ENCODE assay signal across 22 mouse cellular contexts in genomic region chr1:164079091-164079490, GRCm38 (mm10). TPM values are rescaled to one million over a fixed set of nuclear protein-coding genes. Genes with fewer than 3 reads are reported as not detected.
"Had no signal": no experiment of that assay in that cellular context is flagged by ENCODE, and none has a peak within 500 bp of the region (broad histone marks: within the 10 kb centered on the region; RNA-seq: fewer than 3 reads in every experiment).

No protein-coding gene starts in this region.

- H3K27ac ChIP-seq: kidney, postnatal 0 days; limb, embryonic 15.5 days; liver, embryonic 13.5 days; lung, embryonic 15.5 days; macrophage; midbrain, embryonic 13.5 days; neural tube, embryonic 15.5 days had no signal

- H3K9ac ChIP-seq: limb, embryonic 15.5 days; liver, embryonic 13.5 days; liver, postnatal 0 days; lung, embryonic 15.5 days; midbrain, embryonic 13.5 days; neural tube, embryonic 15.5 days had no signal

- DNase-seq: kidney, adult 8-10 months; kidney, postnatal 36 days; layer of hippocampus, adult 9-11 months; layer of hippocampus, postnatal 36 days; liver, embryonic 13.5 days; liver, postnatal 0 days; right cerebral cortex, adult 18-20 months; right cerebral cortex, postnatal 25 days had no signal

- H3K27me3 ChIP-seq: limb, embryonic 15.5 days; liver, embryonic 13.5 days; lung, embryonic 15.5 days; midbrain, embryonic 13.5 days; neural tube, embryonic 15.5 days had no signal

- H3K4me3 ChIP-seq: limb, embryonic 15.5 days; liver, embryonic 13.5 days; lung, embryonic 15.5 days; midbrain, embryonic 13.5 days; neural tube, embryonic 15.5 days had no signal

- H3K9me3 ChIP-seq: limb, embryonic 15.5 days; liver, embryonic 13.5 days; lung, embryonic 15.5 days; midbrain, embryonic 13.5 days; neural tube, embryonic 15.5 days had no signal

- H3K4me1 ChIP-seq: limb, embryonic 15.5 days; liver, embryonic 13.5 days; lung, embryonic 15.5 days; midbrain, embryonic 13.5 days; neural tube, embryonic 15.5 days had no signal

- H3K36me3 ChIP-seq: limb, embryonic 15.5 days; liver, embryonic 13.5 days; lung, embryonic 15.5 days; midbrain, embryonic 13.5 days; neural tube, embryonic 15.5 days had no signal

RNA-seq across cellular contexts. Expression of gene Sell, which starts 17.3 kb away (rescaled TPM):
- total RNA-seq: layer of hippocampus, adult 18-20 months; layer of hippocampus, postnatal 36 days; midbrain, postnatal 0 days had no signal
- polyA plus RNA-seq: limb, embryonic 11.5 days; midbrain, embryonic 13.5 days; midbrain, postnatal 0 days; neural tube, embryonic 11.5 days had no signal

RNA-seq across cellular contexts. Expression of gene Sele, which starts 31.1 kb away (rescaled TPM):
- total RNA-seq: layer of hippocampus, adult 18-20 months; layer of hippocampus, postnatal 36 days; left cerebral cortex, postnatal 25 days; midbrain, postnatal 0 days had no signal
- polyA plus RNA-seq: limb, embryonic 11.5 days; liver, embryonic 13.5 days; macrophage; midbrain, embryonic 13.5 days; midbrain, postnatal 0 days; neural tube, embryonic 15.5 days; small intestine, adult 2 months; stomach, embryonic 14.5 days had no signal

RNA-seq across cellular contexts. Expression of gene Selp, which starts 36.0 kb away (rescaled TPM):
- total RNA-seq: layer of hippocampus, adult 18-20 months; left cerebral cortex, adult 8-10 months; left cerebral cortex, postnatal 25 days; midbrain, postnatal 0 days had no signal
- polyA plus RNA-seq: midbrain, postnatal 0 days; neural tube, embryonic 11.5 days; neural tube, embryonic 15.5 days; stomach, embryonic 14.5 days had no signal
